Mouse (Mus musculus) cerebellum, adult 2 months (tissue): ENCODE data around the gene Gm16223.

ENCODE experiments used
- CTCF ChIP-seq: fragments of 200-500 bp; IDR thresholded peaks from 2 replicates; pipeline ENCODE4 v1.5.1; 2011; ENCODE audit warnings: low read depth, mild to moderate bottlenecking, control low read depth, low read length, moderate library complexity, borderline replicate concordance; ENCODE audit not compliant: insufficient read depth
- POLR2A ChIP-seq: fragments of 200-500 bp; IDR thresholded peaks from 2 replicates; pipeline ENCODE4 v1.6.1; 2011; ENCODE audit warnings: low read length, control low read depth, borderline replicate concordance; ENCODE audit not compliant: insufficient read depth

GRCm38 (mm10) chr5:42116586-42117346 is 49.0 kb downstream of the Gm16223 start:
- TF ChIP-seq POLR2A (no peak), CTCF (no peak)
